Mouse (Mus musculus): Measurements from ENCODE around the gene Dctn1.

DNA sequence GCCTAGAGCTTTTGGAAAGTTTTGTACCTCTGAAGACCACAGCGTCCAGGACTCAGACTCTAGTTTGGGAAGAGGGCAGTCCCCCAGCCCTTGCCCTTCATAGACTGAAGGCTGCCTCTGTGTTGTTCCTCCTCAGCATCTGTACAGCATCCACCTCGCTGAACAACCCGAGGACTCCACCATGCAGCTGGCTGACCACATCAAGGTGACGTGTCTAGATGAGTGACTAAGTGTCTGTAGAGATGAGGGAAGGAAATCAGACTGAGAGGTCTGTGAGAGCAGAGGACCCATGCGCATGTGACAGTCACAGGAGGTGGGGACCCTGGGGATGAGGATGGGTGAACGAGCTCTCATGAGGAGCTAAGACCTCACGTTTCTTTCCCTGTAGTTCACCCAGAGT lies 27.9 kb downstream of the Dctn1 start:
- TF ChIP-seq CTCF (IDR thresholded peaks at IDR 0.05; ENCODE audit: low read depth) = no peak
- no peak for TF ChIP-seq EP300 (IDR thresholded peaks at IDR 0.05; ENCODE audit: low read depth)

All from liver, embryonic 14.5 days (tissue).